Comparison of ENCODE assay signal across 10 mouse cellular contexts in genomic region chr11:6120596-6120995, GRCm38 (mm10). TPM values are rescaled to one million over a fixed set of nuclear protein-coding genes. Genes with fewer than 3 reads are reported as not detected.
DNase-seq lines count a peak whose midpoint lies in the region; ATAC-seq and TF ChIP-seq lines count a peak whose summit lies in the region.
"Had no signal": no experiment of that assay in that cellular context is flagged by ENCODE, and none has a peak within 500 bp of the region (broad histone marks: within the 10 kb centered on the region; RNA-seq: fewer than 3 reads in every experiment).

No protein-coding gene starts in this region.

- H3K36me3 ChIP-seq in hindbrain, embryonic 15.5 days: peaks cover 6% of the 10 kb centered on the region
- H3K36me3 ChIP-seq in hindbrain, embryonic 12.5 days: peaks cover 34% of the 10 kb centered on the region
- peaks cover 70% of the 10 kb centered on the region for H3K36me3 ChIP-seq in midbrain, embryonic 10.5 days

- DNase-seq in cerebellum, adult 18-20 months: peak; percentile 94 to 97
- DNase-seq in layer of hippocampus, adult 18-20 months (ENCODE audit: low spot score in 2 of 2): peak; percentile 61 to 74
- DNase-seq in heart, postnatal 25 days (ENCODE audit: low spot score): no peak
- DNase-seq in thymus, postnatal 14 days: no peak
- no peak for DNase-seq in midbrain, embryonic 10.5 days (ENCODE audit: low spot score)
- DNase-seq: heart, postnatal 36 days had no signal

- H3K4me1 ChIP-seq in hindbrain, embryonic 15.5 days (replicated peaks): peaks cover 6% of the 10 kb centered on the region; the same call in 1 of the 2 replicates
- H3K4me1 ChIP-seq in hindbrain, embryonic 12.5 days: no peaks in the 10 kb centered on the region
- H3K4me1 ChIP-seq in olfactory bulb, adult 2 months (ENCODE audit: control insufficient read depth, insufficient read depth, low read length): peaks cover 26% of the 10 kb centered on the region
- H3K4me1 ChIP-seq in midbrain, embryonic 10.5 days: no peaks in the 10 kb centered on the region
- H3K4me1 ChIP-seq: limb, embryonic 13.5 days had no signal

- 0 out of 2 replicates have a peak, but pooled peaks have one; percentile 29 for TF ChIP-seq POLR2A in olfactory bulb, adult 2 months (IDR thresholded peaks at IDR 0.05; ENCODE audit: insufficient read depth, low read depth, low read length)

- H3K9me3 ChIP-seq in hindbrain, embryonic 15.5 days: no peaks in the 10 kb centered on the region
- H3K9me3 ChIP-seq in hindbrain, embryonic 12.5 days (replicated peaks): no peaks in the 10 kb centered on the region
- H3K9me3 ChIP-seq in midbrain, embryonic 10.5 days (replicated peaks): no peaks in the 10 kb centered on the region
- H3K9me3 ChIP-seq: limb, embryonic 13.5 days had no signal

- 54% methylated on average over 11 of the region's 11 CpGs for whole genome bisulfite sequencing in hindbrain, embryonic 15.5 days
- WGBS in hindbrain, embryonic 12.5 days: 86% methylated on average over 11 of the region's 11 CpGs
- WGBS in olfactory bulb, adult 2 months: 10% methylated on average over 11 of the region's 11 CpGs
- 84% methylated on average over 11 of the region's 11 CpGs for WGBS in midbrain, embryonic 10.5 days

- H3K27me3 ChIP-seq in hindbrain, embryonic 15.5 days: no peaks in the 10 kb centered on the region
- no peaks in the 10 kb centered on the region for H3K27me3 ChIP-seq in hindbrain, embryonic 12.5 days
- no peaks in the 10 kb centered on the region for H3K27me3 ChIP-seq in midbrain, embryonic 10.5 days (ENCODE audit: low read depth, poor library complexity, severe bottlenecking)
- H3K27me3 ChIP-seq: limb, embryonic 13.5 days had no signal

- no peak for TF ChIP-seq CTCF in olfactory bulb, adult 2 months (IDR thresholded peaks at IDR 0.05; ENCODE audit: insufficient read depth, low read depth, low read length)

- H3K9ac ChIP-seq in hindbrain, embryonic 15.5 days: no peak overlapping the region
- no peak overlapping the region for H3K9ac ChIP-seq in hindbrain, embryonic 12.5 days
- H3K9ac ChIP-seq: limb, embryonic 13.5 days had no signal

- peak overlapping the region; percentile 30; the same call in 1 of the 2 replicates for H3K27ac ChIP-seq in hindbrain, embryonic 15.5 days (replicated peaks)
- H3K27ac ChIP-seq in hindbrain, embryonic 12.5 days: no peak overlapping the region
- H3K27ac ChIP-seq in olfactory bulb, adult 2 months (ENCODE audit: insufficient read depth, low read depth, low read length): peak overlapping the region; percentile 99
- H3K27ac ChIP-seq in midbrain, embryonic 10.5 days (replicated peaks): no peak overlapping the region
- H3K27ac ChIP-seq: limb, embryonic 13.5 days had no signal

- ATAC-seq in hindbrain, embryonic 15.5 days (ENCODE audit: low FRiP score, low read depth): 0 out of 2 replicates have a peak, but pooled peaks have one; percentile 45
- no peak for ATAC-seq in hindbrain, embryonic 12.5 days (ENCODE audit: low FRiP score)

- intact Hi-C loops in heart, postnatal 25 days (cut with DNase I): loop anchor here (5.0 kb wide), 1 partner anchor 67 kb away; no protein-coding TSS in a partner anchor

- H3K4me2 ChIP-seq in hindbrain, embryonic 15.5 days: no peak overlapping the region
- H3K4me2 ChIP-seq in hindbrain, embryonic 12.5 days (replicated peaks): no peak overlapping the region
- H3K4me2 ChIP-seq: limb, embryonic 13.5 days had no signal

- no peak overlapping the region for H3K4me3 ChIP-seq in hindbrain, embryonic 15.5 days
- no peak overlapping the region for H3K4me3 ChIP-seq in hindbrain, embryonic 12.5 days
- 0 out of 2 replicates have a peak overlapping the region, but pooled peaks have one; percentile 3 for H3K4me3 ChIP-seq in olfactory bulb, adult 2 months (ENCODE audit: insufficient read depth, low read depth, low read length)
- no peak overlapping the region for H3K4me3 ChIP-seq in midbrain, embryonic 10.5 days
- H3K4me3 ChIP-seq: limb, embryonic 13.5 days had no signal

RNA-seq across cellular contexts. Expression of gene Camk2b, which starts 54.4 kb away (rescaled TPM):
- polyA plus RNA-seq in hindbrain, embryonic 15.5 days (2015; fragmentation: Nextera tagmentation; extraction: Ambion mirVana): 125 and 145 TPM in 2 replicates
- polyA plus RNA-seq in hindbrain, embryonic 12.5 days (2016; fragmentation: Nextera tagmentation; extraction: Ambion mirVana): 16.5 and 17.3 TPM in 2 replicates
- total RNA-seq in layer of hippocampus, adult 18-20 months (2021): 1,000 to 10,000 TPM; 1,052 to 1,163 TPM
- 150 and 183 TPM in 2 replicates for polyA plus RNA-seq in olfactory bulb, adult 2 months (2012; ENCODE audit: insufficient read depth, insufficient read length, low replicate concordance, missing spikeins)
- total RNA-seq in heart, postnatal 25 days (2021): 1 to 10 TPM; 6.2 to 6.5 TPM
- polyA plus RNA-seq in midbrain, embryonic 10.5 days (2016; fragmentation: Nextera tagmentation; extraction: Ambion mirVana): 0.81 and 2.1 TPM in 2 replicates

Comparison
In these comparisons a context has a peak if more than half of its experiments do, and no peak if none do; other contexts are left out.
1. H3K27ac ChIP-seq: peak in hindbrain, embryonic 15.5 days (single experiment) and olfactory bulb, adult 2 months (single experiment); none in hindbrain, embryonic 12.5 days (single experiment) and midbrain, embryonic 10.5 days (single experiment).
2. DNase-seq: peak in cerebellum, adult 18-20 months (2 of 2) and layer of hippocampus, adult 18-20 months (2 of 2); none in heart, postnatal 25 days (single experiment), thymus, postnatal 14 days (single experiment) and midbrain, embryonic 10.5 days (single experiment).